Mouse (Mus musculus) embryonic fibroblast, embryonic 13.5 days (primary cell): ENCODE results near the gene Vsig4. TPM values are rescaled to one million over a fixed set of nuclear protein-coding genes. Genes with fewer than 3 reads are reported as not detected.
"Not testable (repeated sequence)": the region's sequence is repeated elsewhere in the genome, so short reads cannot be mapped to it uniquely, and the experiment has no call there.

Source experiments
- H3K27ac ChIP-seq: 2 replicates; pipeline ENCODE4 v1.5.1; 2012; ENCODE audit warnings: low read length, control low read depth, inconsistent platforms; ENCODE audit not compliant: insufficient read depth
- H3K4me1 ChIP-seq: 2 replicates; pipeline ENCODE4 v1.6.1; 2011; ENCODE audit warnings: low read length; ENCODE audit not compliant: control insufficient read depth, insufficient read depth
- H3K4me3 ChIP-seq: 2 replicates; pipeline ENCODE4 v1.5.1; 2011; ENCODE audit warnings: mild to moderate bottlenecking, control low read depth, low read length; ENCODE audit not compliant: insufficient read depth
- CTCF ChIP-seq: IDR thresholded peaks from 2 replicates; pipeline ENCODE4 v1.5.1; 2011; ENCODE audit warnings: mild to moderate bottlenecking, control low read depth, low read length, moderate library complexity, borderline replicate concordance; ENCODE audit not compliant: insufficient read depth
- POLR2A ChIP-seq: IDR thresholded peaks from 2 replicates; pipeline ENCODE4 v1.6.1; 2011; ENCODE audit warnings: low read depth, mild to moderate bottlenecking, control low read depth, low read length, moderate library complexity
- polyA plus RNA-seq: library from polyadenylated mRNA; stranded (reverse); fragments of >200 nt; gene quantifications from 2 replicates; pipeline ENCODE4 v1.2.4, GENCODE M21; 2011; ENCODE audit warnings: low read depth; ENCODE audit not compliant: missing spikeins, insufficient read length

Vsig4 gene
- polyA plus RNA-seq, 1 experiment = 0.37 TPM

DNA sequence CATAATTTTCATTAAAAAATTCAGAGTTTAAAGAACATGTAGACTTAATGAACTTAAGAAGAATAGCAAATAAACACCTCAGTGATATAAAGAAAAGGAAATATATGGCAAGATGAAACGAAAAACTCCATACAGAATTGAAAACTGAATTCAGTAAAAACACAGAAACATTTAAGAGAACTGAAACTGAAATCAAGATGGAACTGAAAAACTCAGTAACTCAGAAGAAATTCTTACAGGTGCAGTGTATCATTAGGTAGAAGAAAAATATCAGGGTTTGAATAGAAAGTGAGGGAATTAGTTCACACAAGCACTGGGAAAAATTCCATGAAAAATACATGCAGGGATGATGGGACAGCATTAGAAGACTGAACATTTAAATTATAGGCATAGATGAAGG, 86.4 kb downstream of the Vsig4 start:
- Histone ChIP-seq H3K4me1 (no peaks in the 10 kb centered on the region), H3K27ac (no peak overlapping the region), H3K4me3 (no peak overlapping the region)
- TF ChIP-seq CTCF = no peak
- TF ChIP-seq POLR2A = no peak

DNA sequence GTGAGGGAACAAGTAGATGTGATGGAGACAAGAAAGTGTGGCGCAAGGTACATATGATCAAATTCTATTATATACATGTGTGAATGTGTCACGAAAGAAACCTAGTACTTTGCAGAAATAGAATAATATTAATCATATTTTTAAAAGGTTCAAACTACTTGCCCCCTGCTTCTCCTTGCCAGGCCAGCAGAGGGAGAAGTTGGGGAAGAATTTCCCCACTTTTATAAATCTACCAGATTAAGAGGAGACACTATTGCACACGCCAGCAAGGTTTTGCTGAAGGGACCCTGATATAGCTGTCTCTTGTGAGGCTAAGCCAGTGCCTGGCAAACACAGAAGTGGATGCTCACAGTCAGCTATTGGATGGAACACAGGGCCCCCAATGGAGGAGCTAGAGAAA, 88.1 kb downstream of the Vsig4 start:
- not testable (repeated sequence) for H3K4me1 ChIP-seq, H3K27ac ChIP-seq, H3K4me3 ChIP-seq

Other genes with a start within 250 kb of the Vsig4 start
- 473 and 817 TPM in 2 replicates for gene Msn, start 197.4 kb downstream of the Vsig4 start, polyA plus RNA-seq
- gene Heph, start 161.9 kb upstream of the Vsig4 start, polyA plus RNA-seq = 2.0 and 3.3 TPM in 2 replicates
- gene Hsf3, start 162.9 kb upstream of the Vsig4 start, polyA plus RNA-seq = not detected in 2 replicates